Mouse (Mus musculus): Measurements from ENCODE around the gene Rnase11. TPM values are rescaled to one million over a fixed set of nuclear protein-coding genes. Genes with fewer than 3 reads are reported as not detected.
"Not testable (repeated sequence)": the region's sequence is repeated elsewhere in the genome, so short reads cannot be mapped to it uniquely, and the experiment has no call there.

Rnase11 gene
- polyA plus RNA-seq, 1 experiment from 2014 or later = not detected

DNA sequence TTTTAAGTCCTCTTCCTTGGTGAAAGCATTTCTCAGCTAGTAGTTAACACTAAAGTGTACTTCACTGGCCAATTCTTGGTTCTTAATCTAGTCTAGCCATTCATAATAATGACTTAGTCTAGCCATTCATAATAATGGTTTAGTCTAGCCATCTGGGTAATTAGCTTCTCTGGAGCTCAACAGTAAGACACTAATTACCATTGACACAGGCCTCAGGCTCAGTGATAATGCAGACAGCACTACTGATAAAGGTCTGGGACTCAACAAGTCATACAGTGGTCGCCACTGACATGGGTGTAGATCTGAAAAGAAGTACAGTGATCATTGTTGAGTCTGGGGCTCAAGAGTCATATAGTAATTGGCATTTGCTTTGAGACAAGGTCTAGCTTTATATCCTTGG, 25.1 kb downstream of the Rnase11 start:
- Histone ChIP-seq H3K27ac (no peak overlapping the region), H3K9ac (no peak overlapping the region), H3K4me2 (no peak overlapping the region), H3K4me3 (no peak overlapping the region), H3K36me3 (replicated peaks) (no peaks in the 10 kb centered on the region), H3K9me3 (no peaks in the 10 kb centered on the region), H3K4me1 (no peaks in the 10 kb centered on the region), H3K27me3 (replicated peaks) (no peaks in the 10 kb centered on the region)
- ATAC-seq (replicated peaks) = no peak
- WGBS = 80% methylated on average over 1 of the region's 1 CpGs

DNA sequence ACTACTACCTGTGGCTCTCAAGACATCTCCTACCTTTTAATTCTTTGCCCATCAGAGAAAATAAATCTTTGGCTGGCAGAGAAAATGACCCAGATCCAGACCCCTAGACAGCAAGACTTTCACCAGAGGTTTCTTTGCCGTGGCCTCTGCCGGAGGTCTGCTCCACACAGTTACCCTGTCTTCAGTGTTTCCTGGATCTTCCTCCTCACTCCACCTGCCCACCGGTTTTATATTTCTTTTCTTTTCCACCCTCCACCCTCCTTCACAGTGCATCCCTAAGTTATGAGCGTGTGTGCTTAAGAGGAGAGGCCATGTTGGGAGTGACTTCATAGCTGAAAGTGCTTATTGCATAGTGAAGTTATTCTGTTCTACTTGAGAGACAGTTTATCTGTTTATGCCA, 26.5 kb downstream of the Rnase11 start:
- 84% methylated on average over 4 of the region's 4 CpGs for WGBS
- no peaks in the 10 kb centered on the region for H3K36me3 ChIP-seq (replicated peaks)
- no peaks in the 10 kb centered on the region for H3K9me3 ChIP-seq
- no peak overlapping the region for H3K4me2 ChIP-seq
- no peak overlapping the region for H3K27ac ChIP-seq
- no peak overlapping the region for H3K9ac ChIP-seq
- H3K4me1 ChIP-seq = no peaks in the 10 kb centered on the region
- H3K27me3 ChIP-seq (replicated peaks) = no peaks in the 10 kb centered on the region
- H3K4me3 ChIP-seq = no peak overlapping the region
- ATAC-seq (replicated peaks) = no peak

DNA sequence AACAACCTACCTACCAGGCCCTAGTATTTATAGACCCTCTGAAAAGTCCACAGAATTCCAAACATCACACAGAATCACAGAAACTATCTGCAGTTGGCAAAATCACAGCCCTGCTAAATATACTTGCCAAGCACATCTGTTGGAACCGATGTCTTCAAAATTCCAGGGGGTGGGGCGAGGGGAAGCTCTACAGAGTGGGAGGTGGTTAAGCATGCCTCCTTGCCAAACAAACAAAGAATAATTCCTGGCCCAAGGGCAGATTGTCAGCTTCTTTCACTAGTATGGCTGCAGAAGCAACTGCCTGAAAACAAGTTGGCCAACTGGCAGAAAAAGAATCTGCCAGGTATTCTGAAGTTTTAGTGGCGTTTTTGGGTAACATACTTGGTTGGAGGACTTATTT, 32.7 kb downstream of the Rnase11 start:
- no peaks in the 10 kb centered on the region for H3K4me1 ChIP-seq
- H3K27me3 ChIP-seq (replicated peaks) = no peaks in the 10 kb centered on the region
- H3K36me3 ChIP-seq (replicated peaks) = no peaks in the 10 kb centered on the region
- no peak overlapping the region for H3K27ac ChIP-seq
- H3K4me2 ChIP-seq = no peak overlapping the region
- WGBS = 81% methylated on average over 3 of the region's 3 CpGs
- no peak for ATAC-seq (replicated peaks)
- no peak overlapping the region for H3K9ac ChIP-seq
- no peaks in the 10 kb centered on the region for H3K9me3 ChIP-seq
- no peak overlapping the region for H3K4me3 ChIP-seq

DNA sequence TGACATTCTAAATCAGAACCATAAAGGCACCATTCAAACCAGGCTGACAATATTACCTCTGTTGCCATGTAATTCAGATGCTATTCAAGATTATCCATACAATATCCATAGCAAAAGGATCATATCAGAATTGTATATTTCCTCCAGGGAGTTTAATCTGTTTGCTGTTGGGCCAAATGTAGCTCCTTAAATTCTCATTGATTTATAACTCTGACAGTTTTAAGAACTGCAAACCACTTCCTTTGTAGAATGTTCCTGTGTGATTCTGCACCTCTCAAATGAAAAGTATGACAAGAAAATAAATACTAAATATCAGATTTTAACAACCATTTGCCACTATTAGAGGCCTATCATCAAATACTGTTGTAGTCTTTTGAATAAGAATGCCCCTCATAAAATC, 34.2 kb downstream of the Rnase11 start:
- ATAC-seq (replicated peaks) = no peak
- no peaks in the 10 kb centered on the region for H3K9me3 ChIP-seq
- no peaks in the 10 kb centered on the region for H3K4me1 ChIP-seq
- H3K9ac ChIP-seq = no peak overlapping the region
- no peaks in the 10 kb centered on the region for H3K27me3 ChIP-seq (replicated peaks)
- no peak overlapping the region for H3K4me3 ChIP-seq
- no peak overlapping the region for H3K4me2 ChIP-seq
- no peak overlapping the region for H3K27ac ChIP-seq
- H3K36me3 ChIP-seq (replicated peaks) = no peaks in the 10 kb centered on the region

DNA sequence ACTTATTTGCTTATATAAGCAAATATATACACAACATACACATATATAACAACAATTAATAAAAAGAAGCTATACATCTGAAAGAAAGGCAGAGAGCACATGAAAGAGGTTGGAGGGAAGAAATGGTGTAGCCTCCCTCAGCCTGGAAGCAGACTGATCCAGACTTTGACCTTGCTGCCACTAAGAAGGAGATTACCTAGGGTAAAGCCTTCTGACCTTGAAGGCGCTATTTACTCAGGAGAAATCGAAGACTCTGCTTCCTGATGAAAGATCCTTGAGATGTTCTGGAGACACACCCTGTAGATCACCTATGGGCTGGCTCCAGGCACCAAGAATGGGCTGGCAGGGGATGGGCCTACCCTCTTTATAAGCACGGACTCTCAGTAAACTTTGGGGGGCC, 35.2 kb downstream of the Rnase11 start:
- H3K4me1 ChIP-seq; H3K9ac ChIP-seq; H3K4me3 ChIP-seq; H3K27ac ChIP-seq; H3K9me3 ChIP-seq; ATAC-seq (replicated peaks); H3K36me3 ChIP-seq (replicated peaks); H3K4me2 ChIP-seq; H3K27me3 ChIP-seq (replicated peaks): not testable (repeated sequence)
- 95% methylated on average over 3 of the region's 3 CpGs for WGBS

DNA sequence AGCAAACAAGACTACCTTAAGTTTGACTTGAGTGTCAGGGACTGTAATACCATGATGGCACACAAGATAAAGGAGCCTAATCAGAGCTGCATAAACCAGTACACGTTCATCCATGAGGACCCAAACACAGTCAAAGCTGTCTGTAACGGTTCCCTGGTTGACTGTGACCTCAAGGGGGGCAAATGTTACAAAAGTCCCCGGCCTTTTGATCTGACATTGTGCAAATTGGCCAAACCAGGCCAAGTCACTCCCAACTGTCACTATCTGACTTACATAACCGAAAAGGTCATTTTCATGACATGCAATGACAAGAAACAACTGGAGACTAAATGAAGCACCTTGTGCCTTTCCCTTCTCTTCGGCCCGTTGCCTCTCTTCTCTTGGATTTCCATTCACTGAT, 40.4 kb downstream of the Rnase11 start:
- Histone ChIP-seq H3K36me3 (replicated peaks) (no peaks in the 10 kb centered on the region), H3K27ac (no peak overlapping the region), H3K9ac (no peak overlapping the region), H3K4me2 (no peak overlapping the region), H3K27me3 (replicated peaks) (no peaks in the 10 kb centered on the region), H3K9me3 (no peaks in the 10 kb centered on the region), H3K4me3 (no peak overlapping the region), H3K4me1 (no peaks in the 10 kb centered on the region)
- no peak for ATAC-seq (replicated peaks)
- 84% methylated on average over 6 of the region's 6 CpGs for WGBS

DNA sequence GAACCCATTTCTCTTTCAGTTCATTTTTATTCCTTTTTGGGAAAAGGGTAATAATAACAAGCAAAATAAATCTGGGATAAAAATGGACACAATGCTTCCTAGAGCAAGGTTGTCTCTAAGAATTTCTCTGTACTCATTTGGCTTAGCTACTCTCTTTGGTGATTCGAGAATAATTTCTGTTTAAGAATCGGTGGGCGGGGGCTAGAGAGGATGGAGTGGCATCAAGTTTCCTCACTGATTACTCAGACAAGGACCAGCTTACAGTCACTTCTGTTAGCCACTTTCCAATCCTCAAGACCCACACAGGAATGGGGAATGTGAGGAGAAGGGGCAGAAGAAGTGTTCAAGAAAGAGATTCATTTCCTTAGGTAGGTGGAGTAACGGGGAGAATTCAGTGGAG, 41.2 kb downstream of the Rnase11 start:
- Histone ChIP-seq H3K4me3 (no peak overlapping the region), H3K4me2 (no peak overlapping the region), H3K36me3 (replicated peaks) (no peaks in the 10 kb centered on the region), H3K27me3 (replicated peaks) (no peaks in the 10 kb centered on the region), H3K9ac (no peak overlapping the region), H3K4me1 (no peaks in the 10 kb centered on the region), H3K27ac (no peak overlapping the region), H3K9me3 (no peaks in the 10 kb centered on the region)
- 86% methylated on average over 4 of the region's 4 CpGs for WGBS
- no peak for ATAC-seq (replicated peaks)

DNA sequence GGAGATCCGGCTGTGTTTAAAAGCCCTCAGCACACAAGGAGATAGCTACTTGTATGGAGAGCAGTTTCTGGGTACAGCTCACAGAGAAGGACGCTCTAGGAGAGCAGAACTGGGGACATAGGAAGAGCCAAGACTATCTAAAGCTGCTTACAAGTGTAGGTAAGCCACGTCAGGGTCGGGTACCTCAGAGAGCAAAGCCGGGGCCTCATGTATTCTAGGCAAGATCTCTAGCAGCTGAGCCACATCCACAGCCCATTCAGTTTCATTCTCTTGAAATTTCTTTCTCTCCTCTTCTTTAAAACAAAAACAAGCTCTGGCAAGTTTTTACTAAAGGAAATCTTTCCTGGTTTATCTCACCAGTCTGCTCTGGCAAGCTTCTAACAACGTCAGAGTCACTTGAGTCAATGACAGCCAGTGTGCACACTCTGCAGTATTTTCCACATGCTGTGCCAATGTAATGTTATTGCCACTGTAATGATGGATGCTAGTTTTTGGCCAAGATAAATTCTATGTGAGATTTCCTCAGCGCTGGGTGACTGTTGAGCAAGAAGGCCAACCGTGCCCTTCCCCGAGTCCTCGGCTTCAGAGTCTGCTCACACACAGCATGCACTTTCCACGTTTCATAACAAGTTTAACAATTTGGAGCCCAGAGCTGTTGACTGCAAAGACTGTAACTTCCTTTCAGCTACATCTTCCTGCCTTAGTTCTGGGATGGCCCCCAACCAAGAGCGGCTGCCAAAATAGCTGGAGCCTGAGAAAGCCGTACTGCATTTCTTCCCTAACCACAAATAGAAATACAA, 41.8 kb downstream of the Rnase11 start:
- Histone ChIP-seq H3K9me3 (no peaks in the 10 kb centered on the region), H3K9ac (no peak overlapping the region), H3K36me3 (replicated peaks) (no peaks in the 10 kb centered on the region), H3K4me3 (no peak overlapping the region), H3K27me3 (replicated peaks) (no peaks in the 10 kb centered on the region), H3K27ac (no peak overlapping the region), H3K4me1 (no peaks in the 10 kb centered on the region), H3K4me2 (no peak overlapping the region)
- WGBS = 78% methylated on average over 13 of the region's 13 CpGs
- ATAC-seq (replicated peaks) = no peak

DNA sequence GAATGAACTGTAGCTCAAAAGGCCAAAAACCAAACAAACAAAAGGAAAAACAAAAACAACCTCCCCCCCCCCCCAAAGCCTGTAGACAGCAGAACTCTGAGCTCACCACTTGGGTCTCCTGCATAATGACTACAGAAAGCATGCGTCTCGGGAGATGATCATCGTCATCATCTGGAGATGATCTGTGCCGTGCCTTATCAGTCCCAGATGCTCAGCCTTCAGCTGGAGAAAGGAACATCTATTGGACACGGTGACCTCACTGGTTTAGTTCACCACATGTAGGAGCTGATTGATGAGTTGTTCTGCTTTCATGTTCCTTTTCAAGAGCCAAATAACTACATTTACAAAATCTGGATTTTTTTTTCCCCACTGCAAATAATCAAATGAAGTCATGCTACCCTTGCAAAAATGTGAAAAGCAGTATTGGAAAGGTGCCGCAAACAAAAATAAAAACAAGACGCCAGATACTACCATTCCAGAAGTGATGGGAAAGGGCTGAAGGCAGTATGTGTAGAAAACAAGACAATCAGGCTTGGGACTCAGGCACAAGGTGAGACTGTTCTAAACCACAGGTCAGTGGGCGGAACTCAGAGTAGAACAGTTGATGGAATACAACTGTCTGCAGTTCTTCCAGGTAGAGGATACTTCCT, 42.7 kb downstream of the Rnase11 start, which contains the start of gene Rnase10:
Rnase10 (plus strand) TSS at position 600 of the 650 bp plus-strand sequence.
- Histone ChIP-seq H3K4me3 (no peak within 1 kb of the TSS), H3K9ac (no peak within 1 kb of the TSS), H3K36me3 (replicated peaks) (no peaks in the 10 kb centered on the region), H3K27ac (no peak within 1 kb of the TSS), H3K27me3 (replicated peaks) (no peaks in the 10 kb centered on the region), H3K9me3 (no peaks in the 10 kb centered on the region), H3K4me1 (no peaks in the 10 kb centered on the region), H3K4me2 (no peak within 1 kb of the TSS)
- WGBS = 90% methylated on average over 8 of the region's 8 CpGs
- no peak for ATAC-seq (replicated peaks)

Other genes with a start within 250 kb of the Rnase11 start
- gene Ccnb1ip1, start 242.4 kb downstream of the Rnase11 start, polyA plus RNA-seq (2015; fragmentation: Nextera tagmentation; extraction: Ambion mirVana) = not detected in 2 replicates
- gene Parp2, start 242.3 kb downstream of the Rnase11 start, polyA plus RNA-seq (2015; fragmentation: Nextera tagmentation; extraction: Ambion mirVana) = 42.8 and 43.7 TPM in 2 replicates
- gene Tep1, start 179.6 kb downstream of the Rnase11 start, polyA plus RNA-seq (2015; fragmentation: Nextera tagmentation; extraction: Ambion mirVana) = 2.0 and 2.6 TPM in 2 replicates
- 1.8 and 2.1 TPM in 2 replicates for gene Klhl33, start 152.7 kb downstream of the Rnase11 start, polyA plus RNA-seq (2015; fragmentation: Nextera tagmentation; extraction: Ambion mirVana)
- 104 and 116 TPM in 2 replicates for gene Osgep, start 125.3 kb downstream of the Rnase11 start, polyA plus RNA-seq (2015; fragmentation: Nextera tagmentation; extraction: Ambion mirVana)
- 190 and 191 TPM in 2 replicates for gene Apex1, start 125.2 kb downstream of the Rnase11 start, polyA plus RNA-seq (2015; fragmentation: Nextera tagmentation; extraction: Ambion mirVana)
- 101 and 111 TPM in 2 replicates for gene Pip4p1, start 119.3 kb downstream of the Rnase11 start, polyA plus RNA-seq (2015; fragmentation: Nextera tagmentation; extraction: Ambion mirVana)
- gene Pnp, start 119.1 kb downstream of the Rnase11 start, polyA plus RNA-seq (2015; fragmentation: Nextera tagmentation; extraction: Ambion mirVana) = 20.3 and 21.3 TPM in 2 replicates
- gene Gm49342, start 105.6 kb downstream of the Rnase11 start, polyA plus RNA-seq (2015; fragmentation: Nextera tagmentation; extraction: Ambion mirVana) = not detected in 2 replicates
- gene Pnp2, start 94.2 kb downstream of the Rnase11 start, polyA plus RNA-seq (2015; fragmentation: Nextera tagmentation; extraction: Ambion mirVana) = 0.45 and 0.57 TPM in 2 replicates
- 0.11 TPM in 1 of 2 replicates, not detected in the other for gene Rnase10, start 42.4 kb downstream of the Rnase11 start, polyA plus RNA-seq (2015; fragmentation: Nextera tagmentation; extraction: Ambion mirVana)
- not detected in 2 replicates for gene Rnase9, start 8.3 kb downstream of the Rnase11 start, polyA plus RNA-seq (2015; fragmentation: Nextera tagmentation; extraction: Ambion mirVana)
- not detected in 2 replicates for gene Rnase12, start 7.5 kb upstream of the Rnase11 start, polyA plus RNA-seq (2015; fragmentation: Nextera tagmentation; extraction: Ambion mirVana)
- gene Olfr750, start 24.3 kb upstream of the Rnase11 start, polyA plus RNA-seq (2015; fragmentation: Nextera tagmentation; extraction: Ambion mirVana) = 0.08 and 0.09 TPM in 2 replicates
- 13.9 and 15.6 TPM in 2 replicates for gene Rnase4, start 40.9 kb upstream of the Rnase11 start, polyA plus RNA-seq (2015; fragmentation: Nextera tagmentation; extraction: Ambion mirVana)
- gene Ang, start 41.0 kb upstream of the Rnase11 start, polyA plus RNA-seq (2015; fragmentation: Nextera tagmentation; extraction: Ambion mirVana) = 4.5 and 4.8 TPM in 2 replicates
- not detected in 2 replicates for gene Eddm3b, start 64.3 kb upstream of the Rnase11 start, polyA plus RNA-seq (2015; fragmentation: Nextera tagmentation; extraction: Ambion mirVana)
- gene Rnase6, start 73.7 kb upstream of the Rnase11 start, polyA plus RNA-seq (2015; fragmentation: Nextera tagmentation; extraction: Ambion mirVana) = 1.1 and 1.3 TPM in 2 replicates
- gene Rnase1, start 96.6 kb upstream of the Rnase11 start, polyA plus RNA-seq (2015; fragmentation: Nextera tagmentation; extraction: Ambion mirVana) = 0.34 TPM in 1 of 2 replicates, not detected in the other
- not detected in 2 replicates for gene Rnase2b, start 112.1 kb upstream of the Rnase11 start, polyA plus RNA-seq (2015; fragmentation: Nextera tagmentation; extraction: Ambion mirVana)
- gene Ang2, start 149.0 kb upstream of the Rnase11 start, polyA plus RNA-seq (2015; fragmentation: Nextera tagmentation; extraction: Ambion mirVana) = not detected in 2 replicates
- not detected in 2 replicates for gene Ear14, start 153.2 kb upstream of the Rnase11 start, polyA plus RNA-seq (2015; fragmentation: Nextera tagmentation; extraction: Ambion mirVana)
- gene Rnase2a, start 205.9 kb upstream of the Rnase11 start, polyA plus RNA-seq (2015; fragmentation: Nextera tagmentation; extraction: Ambion mirVana) = not detected in 2 replicates